Mouse (Mus musculus) forebrain, postnatal 0 days (tissue): ENCODE data around the gene Dnaic2. TPM values are rescaled to one million over a fixed set of nuclear protein-coding genes. Genes with fewer than 3 reads are reported as not detected.
A peak's percentile ranks its signal among the peaks of the same experiment; 100 is the strongest.

Experiments used
- ATAC-seq: fragments of 200-750 bp; cut with Nextera tagmentation; 2 replicates; pipeline ENCODE4 v1.8.0; 2017; ENCODE audit warnings: mild to moderate bottlenecking, moderate library complexity
- DNase-seq: peaks from one replicate; pipeline ENCODE4 v3.0.0-alpha.2; 2015
- H3K27ac ChIP-seq: fragments of 300-500 bp; sonication (generic); 2 replicates; pipeline ENCODE4 v1.5.1; 2014; ENCODE audit warnings: low read depth, mild to moderate bottlenecking, antibody characterized with exemption, low read length, moderate library complexity, mixed read lengths
- H3K27me3 ChIP-seq: fragments of 300-500 bp; sonication (generic); 2 replicates; pipeline ENCODE4 v1.6.1; 2014; ENCODE audit warnings: mild to moderate bottlenecking, low read length, mixed read lengths; ENCODE audit not compliant: insufficient read depth
- H3K36me3 ChIP-seq: fragments of 300-500 bp; sonication (generic); 2 replicates; pipeline ENCODE4 v1.6.1; 2014; ENCODE audit warnings: mild to moderate bottlenecking, moderate library complexity; ENCODE audit not compliant: insufficient read depth
- H3K4me1 ChIP-seq: fragments of 300-500 bp; sonication (generic); 2 replicates; pipeline ENCODE4 v1.6.1; 2014; ENCODE audit warnings: antibody characterized with exemption; ENCODE audit not compliant: insufficient read depth
- H3K4me2 ChIP-seq: fragments of 300-500 bp; sonication (generic); 2 replicates; pipeline ENCODE4 v1.6.1; 2014; ENCODE audit warnings: low read depth, mild to moderate bottlenecking, moderate library complexity
- H3K4me3 ChIP-seq: fragments of 300-500 bp; sonication (generic); 2 replicates; pipeline ENCODE4 v1.5.1; 2014; ENCODE audit warnings: low read depth, low read length, mixed read lengths
- H3K9ac ChIP-seq: fragments of 300-500 bp; sonication (generic); 2 replicates; pipeline ENCODE4 v1.6.1; 2014; ENCODE audit warnings: mild to moderate bottlenecking
- H3K9me3 ChIP-seq: fragments of 300-500 bp; sonication (generic); 2 replicates; pipeline ENCODE4 v1.6.1; 2016; ENCODE audit warnings: low read length
- CTCF ChIP-seq: sonication (generic); IDR thresholded peaks from 2 replicates; pipeline ENCODE4 v1.5.1; 2016; ENCODE audit warnings: antibody characterized with exemption, control low read depth, low read depth
- WGBS: fragments of 180-500 bp; shearing (Covaris S2); extraction: QIAGEN DNeasy Blood & Tissue Kit; methylation state at CpG from one replicate; pipeline ENCODE4 v1.1.7; 2014; 5-methylcytosine and 5-hydroxymethylcytosine counted together
- polyA plus RNA-seq: library from polyadenylated mRNA; unstranded; fragments of >200 nt; fragmentation: Nextera tagmentation; extraction: Ambion mirVana; gene quantifications from 2 replicates; pipeline ENCODE4 v1.2.1, GENCODE M21; 2015
- total RNA-seq: library from RNA; depleted of rRNA; stranded (reverse); fragments of >200 nt; gene quantifications from 2 replicates; pipeline ENCODE4 v1.2.3, GENCODE M21; 2014

Dnaic2 gene
- total and polyA plus RNA-seq, 2 experiments from 2014 or later = 4.4 to 8.9 TPM

DNA sequence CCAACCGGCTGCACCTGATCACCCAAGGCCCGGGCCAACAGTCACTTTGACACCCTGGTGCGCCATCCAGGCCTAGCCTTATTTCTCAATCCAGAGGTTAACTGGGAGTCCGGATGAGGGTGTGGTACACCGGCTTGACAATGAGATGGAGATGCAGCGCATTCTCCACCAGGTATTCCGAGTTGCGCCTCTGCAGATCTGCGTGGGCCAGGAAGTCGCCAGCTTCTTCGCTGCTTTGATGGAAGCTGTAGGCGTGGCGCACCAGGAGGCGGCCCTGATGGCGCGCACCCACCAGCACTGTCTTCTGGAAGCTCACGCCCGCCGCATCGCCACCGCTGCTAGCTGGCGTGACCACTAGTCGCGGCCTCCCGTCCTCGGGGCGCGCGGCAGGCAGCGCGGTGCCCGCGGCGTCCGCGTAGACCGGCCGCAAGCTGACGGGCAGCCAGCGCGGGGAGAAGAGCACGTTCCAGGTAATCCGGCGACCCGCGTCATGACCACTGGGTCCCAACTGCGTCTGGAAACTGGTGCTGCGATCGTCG lies 64.2 kb downstream of the Dnaic2 start:
- Histone ChIP-seq H3K27me3 (peaks cover 10% of the 10 kb centered on the region; the same call in 1 of the 2 replicates), H3K36me3 (no peaks in the 10 kb centered on the region), H3K4me3 (peak overlapping the region; percentile 47), H3K9me3 (no peaks in the 10 kb centered on the region), H3K9ac (peak overlapping the region; percentile 63), H3K4me1 (peaks cover 29% of the 10 kb centered on the region), H3K4me2 (peak overlapping the region; percentile 72), H3K27ac (peak overlapping the region; percentile 95)
- TF ChIP-seq CTCF = no peak; the same call in 1 of the 2 replicates
- DNase-seq = peak; percentile 54
- no peak for ATAC-seq
- 9% methylated on average over 50 of the region's 50 CpGs for WGBS

GRCm38 (mm10) chr11:114791891-114792411 lies 64.7 kb downstream of the Dnaic2 start:
- Histone ChIP-seq H3K27ac (peak overlapping the region; percentile 95), H3K27me3 (peaks cover 10% of the 10 kb centered on the region; the same call in 1 of the 2 replicates), H3K9ac (peak overlapping the region; percentile 63), H3K9me3 (no peaks in the 10 kb centered on the region), H3K4me2 (peak overlapping the region; percentile 72), H3K4me1 (peaks cover 31% of the 10 kb centered on the region), H3K36me3 (no peaks in the 10 kb centered on the region), H3K4me3 (peak overlapping the region; percentile 47)
- 3% methylated on average over 55 of the region's 59 CpGs for WGBS
- TF ChIP-seq CTCF = no peak
- DNase-seq = peak; percentile 83
- peak; percentile 5; the same call in 1 of the 2 replicates for ATAC-seq

GRCm38 (mm10) chr11:114792931-114793494 lies 65.8 kb downstream of the Dnaic2 start:
- 0 out of 2 replicates have a peak, but pooled peaks cover 3% of the 10 kb centered on the region for H3K27me3 ChIP-seq
- H3K36me3 ChIP-seq = no peaks in the 10 kb centered on the region
- 44% methylated on average over 5 of the region's 5 CpGs for WGBS
- H3K27ac ChIP-seq = peak overlapping the region; percentile 95
- peaks cover 31% of the 10 kb centered on the region for H3K4me1 ChIP-seq
- peak overlapping the region; percentile 72 for H3K4me2 ChIP-seq
- TF ChIP-seq CTCF = no peak
- H3K4me3 ChIP-seq = no peak overlapping the region
- no peak overlapping the region for H3K9ac ChIP-seq
- no peaks in the 10 kb centered on the region for H3K9me3 ChIP-seq
- DNase-seq (peak; percentile 41), ATAC-seq (no peak)

DNA sequence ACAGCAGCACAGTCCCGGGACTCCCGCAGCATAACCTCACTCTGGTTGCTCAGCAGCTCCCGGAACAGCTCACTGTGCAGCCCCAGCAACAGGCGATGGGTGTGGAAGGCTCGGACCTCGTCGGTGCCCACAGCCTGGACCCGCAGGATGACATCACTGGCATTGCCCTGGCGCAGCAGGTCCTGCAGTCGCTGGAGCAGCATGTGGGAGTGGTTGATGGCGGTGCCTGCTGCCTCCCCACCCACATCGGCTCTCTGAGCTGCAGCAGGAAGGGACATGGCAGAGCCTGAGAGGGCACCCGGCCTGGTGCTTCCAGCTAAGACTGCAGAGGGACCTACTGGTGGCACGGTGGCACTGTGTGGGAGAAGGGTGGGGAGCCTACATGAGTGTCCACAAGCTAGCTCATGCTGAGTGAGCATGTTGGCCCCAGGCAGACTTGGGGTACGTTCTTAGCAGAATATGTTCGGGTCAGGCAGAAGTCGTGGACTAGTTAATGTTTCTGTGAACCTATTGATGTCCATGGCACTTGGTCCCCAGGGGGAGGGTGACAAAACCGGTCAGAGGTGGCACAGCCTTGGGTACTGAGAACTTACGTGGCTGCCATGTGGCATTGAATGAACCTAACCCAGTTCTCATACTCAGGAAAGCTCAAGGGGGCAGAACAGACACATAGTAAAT lies 66.8 kb downstream of the Dnaic2 start:
- Histone ChIP-seq H3K9ac (no peak overlapping the region), H3K4me3 (no peak overlapping the region), H3K4me2 (peak overlapping the region; percentile 11), H3K36me3 (no peaks in the 10 kb centered on the region), H3K27me3 (0 out of 2 replicates have a peak, but pooled peaks cover 3% of the 10 kb centered on the region), H3K9me3 (no peaks in the 10 kb centered on the region), H3K27ac (peak overlapping the region; percentile 95; the same call in 1 of the 2 replicates), H3K4me1 (peaks cover 31% of the 10 kb centered on the region)
- TF ChIP-seq CTCF = no peak
- 54% methylated on average over 19 of the region's 19 CpGs for WGBS
- no peak for ATAC-seq
- no peak for DNase-seq

DNA sequence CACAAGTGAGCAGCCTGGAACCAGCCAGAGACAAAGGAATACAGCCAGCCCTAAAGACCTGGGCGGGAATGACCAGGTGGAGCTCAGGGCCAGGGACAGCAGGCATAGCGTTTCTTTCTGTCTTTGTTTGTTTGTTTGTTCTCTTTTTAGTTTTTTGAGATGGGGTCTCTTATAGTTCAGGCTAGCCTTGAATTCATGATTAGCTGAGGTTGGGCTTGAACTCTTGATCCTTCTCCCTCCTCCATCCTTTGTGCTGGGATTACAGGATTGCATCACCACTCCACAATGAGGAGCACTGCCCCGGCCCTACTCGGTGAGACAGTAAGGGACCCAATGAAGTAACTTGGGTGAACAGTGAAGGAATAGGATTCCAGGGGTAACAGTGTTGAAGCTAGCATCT lies 67.5 kb downstream of the Dnaic2 start:
- Histone ChIP-seq H3K36me3 (no peaks in the 10 kb centered on the region), H3K27ac (peak overlapping the region; percentile 95), H3K27me3 (0 out of 2 replicates have a peak, but pooled peaks cover 3% of the 10 kb centered on the region), H3K4me2 (peak overlapping the region; percentile 49), H3K4me3 (no peak overlapping the region), H3K9ac (peak overlapping the region; percentile 41; the same call in 1 of the 2 replicates), H3K4me1 (peaks cover 31% of the 10 kb centered on the region), H3K9me3 (no peaks in the 10 kb centered on the region)
- 23% methylated on average over 4 of the region's 4 CpGs for WGBS
- no peak for ATAC-seq
- DNase-seq = no peak
- TF ChIP-seq CTCF = no peak

DNA sequence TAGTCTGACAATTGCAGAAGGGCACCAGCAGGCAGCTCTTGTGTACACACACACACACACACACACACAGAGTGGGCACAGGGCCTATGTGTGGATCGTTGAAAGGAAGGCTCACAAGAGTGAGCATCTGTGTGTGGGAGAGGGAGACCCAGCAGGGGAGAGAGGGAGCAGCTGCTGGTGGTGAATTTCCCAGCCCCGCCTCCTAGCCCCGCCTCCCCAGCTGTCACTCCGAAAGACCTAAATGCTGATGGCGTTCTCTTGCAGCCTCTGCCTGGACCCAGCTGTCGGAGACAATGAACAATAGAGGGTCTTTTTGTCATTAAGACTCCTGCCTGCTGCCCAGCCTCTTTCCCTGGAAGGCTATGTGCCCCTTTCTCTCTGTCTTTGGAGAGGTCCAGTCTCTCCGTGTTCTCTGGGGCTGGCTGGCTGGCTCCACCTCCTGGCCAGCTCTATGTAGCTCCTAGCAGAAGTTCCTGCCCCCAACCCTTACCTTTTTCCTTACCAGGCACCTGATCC lies 68.1 kb downstream of the Dnaic2 start:
- Histone ChIP-seq H3K4me2 (peak overlapping the region; percentile 49), H3K4me1 (peaks cover 31% of the 10 kb centered on the region), H3K4me3 (peak overlapping the region; percentile 24), H3K27ac (peak overlapping the region; percentile 95), H3K27me3 (no peaks in the 10 kb centered on the region), H3K36me3 (no peaks in the 10 kb centered on the region), H3K9ac (peak overlapping the region; percentile 41), H3K9me3 (no peaks in the 10 kb centered on the region)
- under 1% methylated on average over 7 of the region's 7 CpGs for WGBS
- peak; percentile 26 for TF ChIP-seq CTCF
- ATAC-seq = peak; percentile 87
- DNase-seq = peak; percentile 94
